ENCODE assay signal across 11 mouse cellular contexts in genomic region chr12:39326157-39326556, GRCm38 (mm10).
DNase-seq lines count a peak whose midpoint lies in the region; ATAC-seq and TF ChIP-seq lines count a peak whose summit lies in the region.
"Had no signal": no experiment of that assay in that cellular context is flagged by ENCODE, and none has a peak within 500 bp of the region (broad histone marks: within the 10 kb centered on the region; RNA-seq: fewer than 3 reads in every experiment).

No protein-coding gene starts in this region.

- no peak overlapping the region for H3K4me3 ChIP-seq in kidney, adult 2 months (ENCODE audit: insufficient read depth, low read depth, low read length)
- no peak overlapping the region for H3K4me3 ChIP-seq in kidney, embryonic 14.5 days (ENCODE audit: low read length)
- H3K4me3 ChIP-seq in heart, adult 2 months, result no peak overlapping the region

- no peaks in the 10 kb centered on the region for H3K9me3 ChIP-seq in kidney, embryonic 14.5 days (ENCODE audit: control insufficient read depth, low read length)

- no peak overlapping the region for H3K4me2 ChIP-seq in kidney, embryonic 14.5 days (replicated peaks; ENCODE audit: low read depth, low read length)

- H3K27ac ChIP-seq in kidney, adult 2 months (ENCODE audit: insufficient read depth, low read depth, low read length), result peak overlapping the region; percentile 35; the same call in 1 of the 2 replicates
- no peak overlapping the region for H3K27ac ChIP-seq in kidney, embryonic 14.5 days (ENCODE audit: low read depth, low read length)
- no peak overlapping the region for H3K27ac ChIP-seq in heart, adult 2 months
- H3K27ac ChIP-seq: macrophage had no signal

- no peak for TF ChIP-seq POLR2A in kidney, adult 2 months (IDR thresholded peaks at IDR 0.05; ENCODE audit: low read depth, low read length)
- TF ChIP-seq POLR2A in heart, adult 2 months (IDR thresholded peaks at IDR 0.05; ENCODE audit: insufficient read depth, low read depth, low read length), result no peak

- intact Hi-C loops in heart, adult 2 months (cut with DNase I), result no loop called here

- no peaks in the 10 kb centered on the region for H3K36me3 ChIP-seq in kidney, adult 2 months (ENCODE audit: control insufficient read depth, insufficient read depth, low read length)
- no peaks in the 10 kb centered on the region for H3K36me3 ChIP-seq in kidney, embryonic 14.5 days (ENCODE audit: control insufficient read depth, insufficient read depth, low read length)
- H3K36me3 ChIP-seq in heart, adult 2 months (ENCODE audit: control insufficient read depth, insufficient read depth, low read length), result no peaks in the 10 kb centered on the region

- H3K4me1 ChIP-seq in kidney, adult 2 months (ENCODE audit: control insufficient read depth, insufficient read depth, low read length), result no peaks in the 10 kb centered on the region
- H3K4me1 ChIP-seq in kidney, embryonic 14.5 days (ENCODE audit: control insufficient read depth, insufficient read depth, low read length), result no peaks in the 10 kb centered on the region
- H3K4me1 ChIP-seq in heart, adult 2 months (ENCODE audit: control insufficient read depth, insufficient read depth, low read length), result no peaks in the 10 kb centered on the region

- ATAC-seq in kidney, embryonic 14.5 days (ENCODE audit: low FRiP score, low TSS enrichment), result no peak
- ATAC-seq: inflammation-experienced regulatory T-cells, adult 6 months had no signal

- WGBS in kidney, adult 2 months, result 51% methylated on average over 7 of the region's 7 CpGs
- 84% methylated on average over 7 of the region's 7 CpGs for whole genome bisulfite sequencing in kidney, embryonic 14.5 days
- 58% methylated on average over 7 of the region's 7 CpGs for whole genome bisulfite sequencing in heart, adult 2 months

- TF ChIP-seq EP300 in heart, adult 2 months (IDR thresholded peaks at IDR 0.05; ENCODE audit: insufficient read depth, low read depth, low read length), result no peak

- DNase-seq in kidney, adult 2 months, result peak; percentile 61
- DNase-seq in cerebellum, adult 11-12 months, result peak; percentile 98
- peak; percentile 90 to 96 for DNase-seq in cerebellum, postnatal 14 days
- DNase-seq in layer of hippocampus, adult 9-11 months, result peak; percentile 36
- DNase-seq in heart, adult 2 months, result no peak
- no peak for DNase-seq in adrenal gland, postnatal 14 days
- DNase-seq: adrenal gland, adult 8-10 months; right cerebral cortex, postnatal 14 days had no signal

- H3K79me2 ChIP-seq in heart, adult 2 months (replicated peaks; ENCODE audit: control insufficient read depth, insufficient read depth, low read length), result no peaks in the 10 kb centered on the region

- no peak overlapping the region for H3K9ac ChIP-seq in kidney, embryonic 14.5 days (ENCODE audit: low read depth, low read length)
- H3K9ac ChIP-seq in heart, adult 2 months (ENCODE audit: low read depth, low read length), result no peak overlapping the region

- H3K27me3 ChIP-seq in kidney, adult 2 months (replicated peaks; ENCODE audit: control insufficient read depth, insufficient read depth, low read length), result no peaks in the 10 kb centered on the region
- no peaks in the 10 kb centered on the region for H3K27me3 ChIP-seq in kidney, embryonic 14.5 days (ENCODE audit: control insufficient read depth, insufficient read depth, low read length)
- no peaks in the 10 kb centered on the region for H3K27me3 ChIP-seq in heart, adult 2 months (ENCODE audit: control insufficient read depth, insufficient read depth, low read length)

- TF ChIP-seq CTCF in kidney, adult 2 months (conservative IDR thresholded peaks at IDR 0.05; ENCODE audit: insufficient read depth, insufficient read length, low read depth, low read length), result no peak
- no peak for TF ChIP-seq CTCF in heart, adult 2 months (IDR thresholded peaks at IDR 0.05)

Comparison
In these comparisons a context has a peak if more than half of its experiments do, and no peak if none do; other contexts are left out.
1. DNase-seq: peak in kidney, adult 2 months (single experiment), cerebellum, adult 11-12 months (single experiment), cerebellum, postnatal 14 days (2 of 2) and layer of hippocampus, adult 9-11 months (single experiment); none in heart, adult 2 months (0 of 2) and adrenal gland, postnatal 14 days (single experiment).